Mouse (Mus musculus): ENCODE results near the gene Mrps33. TPM values are rescaled to one million over a fixed set of nuclear protein-coding genes. Genes with fewer than 3 reads are reported as not detected.

The Mrps33 gene
- polyA plus RNA-seq (2016; fragmentation: Nextera tagmentation; extraction: Ambion mirVana): 205 and 206 TPM in 2 replicates

GRCm38 (mm10) chr6:39810612-39811116 lies at the start of gene Mrps33:
Gene Mrps33, minus strand, starts transcription at chr6:39810988.
- H3K4me2 ChIP-seq (replicated peaks): peak within 1 kb of the TSS; percentile 69
- WGBS: under 1% methylated on average over 40 of the region's 40 CpGs
- no peaks in the 10 kb centered on the region for H3K9me3 ChIP-seq (replicated peaks)
- H3K9ac ChIP-seq: peak within 1 kb of the TSS; percentile 71
- H3K4me3 ChIP-seq: peak within 1 kb of the TSS; percentile 66
- no peaks in the 10 kb centered on the region for H3K36me3 ChIP-seq
- peaks cover 5% of the 10 kb centered on the region; the same call in 1 of the 2 replicates for H3K4me1 ChIP-seq
- peak; percentile 99 for ATAC-seq (ENCODE audit: low FRiP score)
- H3K27me3 ChIP-seq: no peaks in the 10 kb centered on the region
- H3K27ac ChIP-seq: 0 out of 2 replicates have a peak within 1 kb of the TSS, but pooled peaks have one; percentile 35

DNA sequence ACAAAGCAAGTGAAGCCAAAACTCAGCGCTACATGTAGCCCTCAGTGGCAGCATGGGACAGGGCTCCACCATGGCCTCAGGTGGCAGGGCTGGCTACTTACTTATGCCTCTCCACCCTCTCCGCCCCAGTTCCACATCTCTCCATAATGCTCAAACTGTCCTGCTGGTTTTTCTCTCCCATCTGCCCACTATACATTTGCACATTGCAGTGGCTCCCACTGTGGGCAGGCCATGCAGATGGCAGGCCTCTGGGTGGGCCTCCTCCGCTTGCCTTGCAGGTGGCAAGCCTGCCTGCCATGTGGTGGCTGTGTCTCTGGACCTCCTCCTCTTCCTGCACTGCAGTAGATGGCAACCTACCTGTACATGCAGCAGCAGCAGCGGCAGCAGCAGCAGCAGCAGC lies 38.9 kb upstream of the Mrps33 start:
- Histone ChIP-seq H3K27ac (no peak overlapping the region), H3K4me1 (no peaks in the 10 kb centered on the region), H3K36me3 (no peaks in the 10 kb centered on the region), H3K4me3 (no peak overlapping the region), H3K9ac (no peak overlapping the region), H3K9me3 (replicated peaks) (no peaks in the 10 kb centered on the region), H3K4me2 (replicated peaks) (no peak overlapping the region), H3K27me3 (no peaks in the 10 kb centered on the region)
- no peak for ATAC-seq (ENCODE audit: low FRiP score)
- 91% methylated on average over 4 of the region's 4 CpGs for whole genome bisulfite sequencing

GRCm38 (mm10) chr6:39848766-39849165 lies 38.0 kb upstream of the Mrps33 start:
- Histone ChIP-seq H3K36me3 (no peaks in the 10 kb centered on the region), H3K27me3 (no peaks in the 10 kb centered on the region), H3K4me2 (replicated peaks) (no peak overlapping the region), H3K9me3 (replicated peaks) (no peaks in the 10 kb centered on the region), H3K27ac (no peak overlapping the region), H3K4me1 (no peaks in the 10 kb centered on the region), H3K4me3 (no peak overlapping the region), H3K9ac (no peak overlapping the region)
- no peak for ATAC-seq (ENCODE audit: low FRiP score)
- WGBS: 58% methylated on average over 7 of the region's 7 CpGs

- no peaks in the 10 kb centered on the region for H3K9me3 ChIP-seq (replicated peaks)
- H3K4me2 ChIP-seq (replicated peaks): no peak overlapping the region
- H3K4me3 ChIP-seq: no peak overlapping the region
- H3K27ac ChIP-seq: no peak overlapping the region
- no peaks in the 10 kb centered on the region for H3K36me3 ChIP-seq
- H3K4me1 ChIP-seq: no peaks in the 10 kb centered on the region
- H3K27me3 ChIP-seq: no peaks in the 10 kb centered on the region
- H3K9ac ChIP-seq: no peak overlapping the region
- ATAC-seq (ENCODE audit: low FRiP score): no peak
- 89% methylated on average over 2 of the region's 2 CpGs for WGBS
These were observed 36.8 kb upstream of the Mrps33 start for GRCm38 (mm10) chr6:39847538-39847937.

- H3K27ac ChIP-seq: no peak overlapping the region
- H3K9ac ChIP-seq: no peak overlapping the region
- ATAC-seq (ENCODE audit: low FRiP score): no peak
- H3K36me3 ChIP-seq: no peaks in the 10 kb centered on the region
- 88% methylated on average over 14 of the region's 14 CpGs for WGBS
- H3K4me2 ChIP-seq (replicated peaks): no peak overlapping the region
- H3K4me1 ChIP-seq: no peaks in the 10 kb centered on the region
- no peaks in the 10 kb centered on the region for H3K9me3 ChIP-seq (replicated peaks)
- H3K27me3 ChIP-seq: no peaks in the 10 kb centered on the region
- no peak overlapping the region for H3K4me3 ChIP-seq
These were observed 33.0 kb upstream of the Mrps33 start for GRCm38 (mm10) chr6:39843698-39844342.

DNA sequence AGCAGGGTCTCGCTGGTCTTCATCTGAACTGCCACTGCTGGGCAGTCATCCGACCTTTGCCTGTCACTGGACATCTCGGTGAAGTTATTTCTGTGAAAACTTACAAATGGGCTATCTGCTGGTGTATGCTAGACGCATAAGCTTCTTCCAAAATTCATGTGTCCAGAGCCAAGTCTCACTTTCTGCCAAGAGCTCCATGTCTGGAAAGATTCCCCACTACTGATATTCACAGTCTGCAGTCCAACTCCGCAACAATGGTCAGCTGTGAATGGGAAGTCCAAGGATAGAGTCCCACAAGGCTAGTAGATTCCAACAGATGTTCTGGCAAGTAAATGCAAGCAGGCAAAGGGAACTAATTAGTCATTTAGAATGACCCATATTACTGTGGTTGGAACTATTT lies 17.9 kb upstream of the Mrps33 start:
- 91% methylated on average over 5 of the region's 5 CpGs for WGBS
- ATAC-seq (ENCODE audit: low FRiP score): no peak
- no peaks in the 10 kb centered on the region for H3K9me3 ChIP-seq (replicated peaks)
- no peaks in the 10 kb centered on the region for H3K27me3 ChIP-seq
- H3K4me2 ChIP-seq (replicated peaks): no peak overlapping the region
- H3K4me3 ChIP-seq: no peak overlapping the region
- H3K4me1 ChIP-seq: no peaks in the 10 kb centered on the region
- no peak overlapping the region for H3K27ac ChIP-seq
- H3K9ac ChIP-seq: no peak overlapping the region
- H3K36me3 ChIP-seq: no peaks in the 10 kb centered on the region

DNA sequence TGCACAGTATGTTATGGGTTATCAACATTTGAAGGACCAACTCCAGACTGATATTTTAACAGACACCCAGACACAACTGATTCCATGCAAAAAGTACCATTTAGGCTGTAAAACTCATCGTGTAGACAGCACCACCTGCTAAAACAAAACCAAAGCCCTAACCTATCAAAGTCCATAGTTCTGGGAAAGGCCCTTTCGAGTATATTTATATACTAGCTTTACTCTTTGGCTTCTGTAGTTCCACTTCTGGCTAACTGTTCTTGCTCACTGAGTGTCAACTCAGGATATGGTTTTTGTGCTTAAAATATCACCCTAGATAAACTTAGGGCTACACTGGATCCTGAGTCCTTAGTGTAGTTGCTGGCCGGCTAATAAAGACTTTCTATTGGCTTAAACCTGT lies 10.5 kb upstream of the Mrps33 start:
- no peak for ATAC-seq (ENCODE audit: low FRiP score)
- no peak overlapping the region for H3K9ac ChIP-seq
- H3K27ac ChIP-seq: no peak overlapping the region
- H3K9me3 ChIP-seq (replicated peaks): no peaks in the 10 kb centered on the region
- WGBS: 85% methylated on average over 3 of the region's 3 CpGs
- H3K4me2 ChIP-seq (replicated peaks): no peak overlapping the region
- H3K4me3 ChIP-seq: no peak overlapping the region
- no peaks in the 10 kb centered on the region for H3K27me3 ChIP-seq
- no peaks in the 10 kb centered on the region for H3K36me3 ChIP-seq
- H3K4me1 ChIP-seq: no peaks in the 10 kb centered on the region

DNA sequence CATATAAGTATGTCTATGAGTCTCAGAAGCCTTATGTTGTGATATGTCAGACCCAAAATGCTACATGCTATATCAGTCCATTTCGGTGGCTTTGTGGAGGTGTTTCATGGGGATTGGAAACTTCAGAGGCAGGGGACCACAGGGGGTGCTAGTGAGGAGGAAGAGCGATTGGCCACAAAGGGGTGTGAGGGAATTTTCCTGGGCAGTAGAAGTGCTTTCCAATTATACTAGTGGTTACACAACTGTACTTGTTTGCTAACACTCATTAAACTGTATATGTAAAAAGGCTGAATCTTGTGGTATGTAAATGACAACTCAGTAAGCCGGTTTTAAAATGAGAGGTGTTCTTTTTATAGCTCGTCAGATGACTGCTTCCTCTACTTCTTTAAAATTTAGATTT lies 8.1 kb upstream of the Mrps33 start:
- no peaks in the 10 kb centered on the region for H3K36me3 ChIP-seq
- no peak overlapping the region for H3K4me3 ChIP-seq
- H3K4me1 ChIP-seq: no peaks in the 10 kb centered on the region
- no peaks in the 10 kb centered on the region for H3K27me3 ChIP-seq
- no peak overlapping the region for H3K9ac ChIP-seq
- 57% methylated on average over 4 of the region's 4 CpGs for WGBS
- H3K9me3 ChIP-seq (replicated peaks): no peaks in the 10 kb centered on the region
- no peak overlapping the region for H3K4me2 ChIP-seq (replicated peaks)
- no peak overlapping the region for H3K27ac ChIP-seq
- no peak for ATAC-seq (ENCODE audit: low FRiP score)

- 69% methylated on average over 5 of the region's 5 CpGs for WGBS
- Histone ChIP-seq H3K9ac (no peak overlapping the region), H3K27ac (no peak overlapping the region), H3K9me3 (replicated peaks) (no peaks in the 10 kb centered on the region), H3K4me2 (replicated peaks) (no peak overlapping the region), H3K4me1 (peaks cover 8% of the 10 kb centered on the region; the same call in 1 of the 2 replicates), H3K27me3 (no peaks in the 10 kb centered on the region), H3K4me3 (no peak overlapping the region), H3K36me3 (0 out of 2 replicates have a peak, but pooled peaks cover 4% of the 10 kb centered on the region)
- no peak for ATAC-seq (ENCODE audit: low FRiP score)
These were observed 2.3 kb downstream of the Mrps33 start for GRCm38 (mm10) chr6:39808511-39808910.

DNA sequence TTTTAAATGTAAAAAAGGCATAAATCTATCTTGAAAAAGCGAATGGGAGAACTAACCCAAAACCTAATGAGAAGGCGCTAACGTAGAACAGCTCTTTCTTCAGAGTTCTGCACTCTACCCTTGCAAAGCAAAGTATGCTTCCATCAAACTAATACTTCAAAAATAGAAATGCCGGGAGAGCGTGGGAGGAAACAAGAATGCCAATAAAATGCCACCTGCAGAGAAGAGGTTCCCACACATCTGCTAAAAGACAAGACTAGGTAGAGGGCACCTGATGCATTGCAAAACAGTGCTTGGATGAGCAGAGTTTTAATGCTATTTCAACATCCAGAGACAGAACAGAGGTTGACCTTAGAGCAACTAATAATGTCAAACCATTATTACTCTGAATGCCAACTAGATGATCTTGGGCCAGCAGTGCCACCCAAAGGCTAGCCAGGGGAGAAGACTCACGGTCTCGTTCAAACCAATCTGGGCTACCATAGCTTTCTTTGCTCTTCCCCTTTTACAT lies 3.7 kb downstream of the Mrps33 start:
- H3K4me3 ChIP-seq: no peak overlapping the region
- WGBS: 97% methylated on average over 7 of the region's 7 CpGs
- no peak overlapping the region for H3K27ac ChIP-seq
- H3K9me3 ChIP-seq (replicated peaks): no peaks in the 10 kb centered on the region
- no peak overlapping the region for H3K9ac ChIP-seq
- no peaks in the 10 kb centered on the region for H3K27me3 ChIP-seq
- ATAC-seq (ENCODE audit: low FRiP score): no peak
- H3K4me2 ChIP-seq (replicated peaks): no peak overlapping the region
- H3K4me1 ChIP-seq: peaks cover 8% of the 10 kb centered on the region; the same call in 1 of the 2 replicates
- 0 out of 2 replicates have a peak, but pooled peaks cover 5% of the 10 kb centered on the region for H3K36me3 ChIP-seq

GRCm38 (mm10) chr6:39806336-39806735 lies 4.5 kb downstream of the Mrps33 start:
- peaks cover 8% of the 10 kb centered on the region; the same call in 1 of the 2 replicates for H3K4me1 ChIP-seq
- WGBS: 78% methylated on average over 7 of the region's 7 CpGs
- peak overlapping the region; percentile 67; the same call in 1 of the 2 replicates for H3K27ac ChIP-seq
- no peak for ATAC-seq (ENCODE audit: low FRiP score)
- no peak overlapping the region for H3K9ac ChIP-seq
- H3K4me2 ChIP-seq (replicated peaks): no peak overlapping the region
- no peaks in the 10 kb centered on the region for H3K27me3 ChIP-seq
- H3K9me3 ChIP-seq (replicated peaks): no peaks in the 10 kb centered on the region
- H3K36me3 ChIP-seq: peaks cover 9% of the 10 kb centered on the region
- H3K4me3 ChIP-seq: no peak overlapping the region

DNA sequence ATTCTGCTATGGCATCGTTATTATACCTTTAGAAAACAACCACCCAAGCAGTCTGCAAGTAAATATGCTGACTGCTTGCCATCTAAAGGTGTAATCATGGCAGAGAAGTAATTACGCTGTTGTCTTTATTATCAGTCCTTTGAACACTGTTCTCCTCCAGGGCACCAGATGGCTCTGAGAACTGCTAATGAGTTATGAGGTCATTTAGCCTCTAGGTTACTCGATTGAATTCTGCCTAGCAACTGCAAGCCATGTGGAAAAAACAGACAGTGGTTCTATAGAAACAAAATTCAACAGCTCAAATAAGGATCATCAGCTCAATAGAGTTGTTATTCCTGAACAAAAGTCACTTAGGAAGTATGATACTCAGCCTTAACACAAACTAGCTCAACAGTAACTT lies 4.9 kb downstream of the Mrps33 start:
- 41% methylated on average over 3 of the region's 3 CpGs for WGBS
- ATAC-seq (ENCODE audit: low FRiP score): peak; percentile 59; the same call in 1 of the 2 replicates
- peaks cover 8% of the 10 kb centered on the region; the same call in 1 of the 2 replicates for H3K4me1 ChIP-seq
- H3K27me3 ChIP-seq: no peaks in the 10 kb centered on the region
- no peak overlapping the region for H3K4me2 ChIP-seq (replicated peaks)
- no peak overlapping the region for H3K4me3 ChIP-seq
- H3K27ac ChIP-seq: peak overlapping the region; percentile 67
- H3K9me3 ChIP-seq (replicated peaks): no peaks in the 10 kb centered on the region
- H3K9ac ChIP-seq: no peak overlapping the region
- H3K36me3 ChIP-seq: peaks cover 14% of the 10 kb centered on the region

GRCm38 (mm10) chr6:39800977-39801376 lies 9.8 kb downstream of the Mrps33 start:
- no peak for ATAC-seq (ENCODE audit: low FRiP score)
- Histone ChIP-seq H3K4me1 (peaks cover 5% of the 10 kb centered on the region; the same call in 1 of the 2 replicates), H3K4me3 (no peak overlapping the region), H3K9me3 (replicated peaks) (no peaks in the 10 kb centered on the region), H3K9ac (no peak overlapping the region), H3K27ac (no peak overlapping the region), H3K36me3 (peaks cover 25% of the 10 kb centered on the region), H3K4me2 (replicated peaks) (no peak overlapping the region), H3K27me3 (no peaks in the 10 kb centered on the region)
- 92% methylated on average over 7 of the region's 7 CpGs for WGBS

Data from hindbrain, embryonic 12.5 days (tissue).